ENCODE assay signal across 29 mouse cellular contexts in the genomic region with DNA sequence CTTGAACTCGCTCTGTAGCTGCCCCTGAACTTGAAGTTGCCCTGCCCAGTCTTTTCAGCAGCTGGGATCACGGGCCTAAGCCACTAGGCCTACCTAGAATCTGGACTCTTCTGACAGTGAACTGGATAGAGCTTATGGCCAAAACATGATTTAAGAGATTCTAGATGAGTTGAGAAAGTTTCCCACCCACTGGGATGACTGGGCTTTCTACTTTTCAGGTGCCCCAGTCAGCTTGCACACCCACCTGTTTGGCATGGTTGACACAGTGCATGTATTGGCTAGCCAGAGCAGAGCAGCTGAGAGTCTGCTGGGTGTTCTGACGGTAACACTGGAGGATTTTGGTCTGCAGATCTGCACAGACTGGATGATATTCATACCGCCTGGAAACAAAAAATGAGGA.
"Had no signal": no experiment of that assay in that cellular context is flagged by ENCODE, and none has a peak within 500 bp of the region (broad histone marks: within the 10 kb centered on the region; RNA-seq: fewer than 3 reads in every experiment).

No protein-coding gene starts in this region.

- H3K27ac ChIP-seq: heart, embryonic 10.5 days; heart, embryonic 13.5 days; heart, embryonic 15.5 days; hindbrain, embryonic 12.5 days; hindbrain, embryonic 13.5 days; hindbrain, embryonic 14.5 days; hindbrain, embryonic 15.5 days; hindbrain, postnatal 0 days; intestine, embryonic 15.5 days; kidney, embryonic 15.5 days; kidney, postnatal 0 days; layer of hippocampus, adult 2 months; left cerebral cortex, adult 2 months had no signal

- DNase-seq: heart, postnatal 10 days; heart, postnatal 14 days; heart, postnatal 36 days; heart, postnatal 4 days; kidney, adult 11 months; kidney, adult 18-20 months; kidney, adult 2 months; kidney, adult 8-10 months; kidney, adult 9 months; kidney, postnatal 10 days; kidney, postnatal 14 days; kidney, postnatal 25 days; kidney, postnatal 36 days; kidney, postnatal 4 days; layer of hippocampus, postnatal 36 days had no signal

- H3K9me3 ChIP-seq: heart, embryonic 10.5 days; heart, embryonic 12.5 days; heart, embryonic 13.5 days; heart, embryonic 15.5 days; hindbrain, embryonic 12.5 days; hindbrain, embryonic 13.5 days; hindbrain, embryonic 15.5 days; intestine, embryonic 15.5 days; kidney, embryonic 15.5 days had no signal

- H3K36me3 ChIP-seq: hindbrain, embryonic 15.5 days had no signal

- H3K4me1 ChIP-seq: hindbrain, embryonic 15.5 days; intestine, embryonic 15.5 days; kidney, embryonic 15.5 days had no signal

- H3K27me3 ChIP-seq: heart, embryonic 12.5 days; heart, embryonic 13.5 days; heart, embryonic 15.5 days; hindbrain, embryonic 12.5 days; hindbrain, embryonic 13.5 days; hindbrain, embryonic 15.5 days; intestine, embryonic 15.5 days; kidney, embryonic 15.5 days had no signal

- H3K4me3 ChIP-seq: heart, embryonic 10.5 days; heart, embryonic 12.5 days; heart, embryonic 13.5 days; heart, embryonic 15.5 days; hindbrain, embryonic 12.5 days; hindbrain, embryonic 13.5 days; hindbrain, embryonic 15.5 days; intestine, embryonic 15.5 days; kidney, embryonic 15.5 days; layer of hippocampus, adult 2 months; left cerebral cortex, adult 2 months had no signal
